ENCODE assay signal across 21 mouse cellular contexts in the genomic region with DNA sequence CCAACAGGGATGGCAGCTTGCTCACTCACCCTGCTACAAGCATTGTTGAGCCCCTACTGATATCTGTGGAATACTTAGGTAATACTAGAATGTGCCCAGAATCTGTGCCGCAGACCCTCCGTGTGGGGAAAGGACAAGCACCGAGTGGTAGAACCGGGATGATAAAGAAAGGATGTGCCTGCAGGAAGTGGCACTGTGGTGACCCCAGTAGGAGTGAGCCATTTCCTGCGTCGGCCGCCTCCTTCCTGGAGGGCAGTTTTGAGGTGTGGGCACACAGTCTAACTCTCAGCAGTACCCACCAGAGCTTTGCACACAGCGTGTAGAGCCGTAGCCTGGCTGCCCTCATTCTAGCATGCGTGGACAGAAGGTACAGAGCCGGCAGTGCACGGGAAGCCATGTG. TPM values are rescaled to one million over a fixed set of nuclear protein-coding genes. Genes with fewer than 3 reads are reported as not detected.
DNase-seq lines count a peak whose midpoint lies in the region; ATAC-seq and TF ChIP-seq lines count a peak whose summit lies in the region.
"Had no signal": no experiment of that assay in that cellular context is flagged by ENCODE, and none has a peak within 500 bp of the region (broad histone marks: within the 10 kb centered on the region; RNA-seq: fewer than 3 reads in every experiment).

No protein-coding gene starts in this region.

- no peak overlapping the region for H3K9ac ChIP-seq in lung, postnatal 0 days (replicated peaks; ENCODE audit: low read depth)
- H3K9ac ChIP-seq: embryonic facial prominence, embryonic 13.5 days; forebrain, embryonic 12.5 days; hindbrain, embryonic 12.5 days; intestine, embryonic 15.5 days had no signal

- ATAC-seq in lung, postnatal 0 days, result no peak
- ATAC-seq in activated CD4-positive, CD25-positive, alpha-beta regulatory T cell, adult 4 months, result peak; percentile 24
- ATAC-seq in inflammation-experienced regulatory T-cells, adult 6 months, result peak; percentile 41
- no peak for ATAC-seq in megakaryocyte progenitor cell, adult 5-6 weeks (replicated peaks; ENCODE audit: poor library complexity)
- ATAC-seq: forebrain, embryonic 16.5 days; hindbrain, embryonic 16.5 days; intestine, embryonic 15.5 days had no signal

- peak; percentile 36; the same call in 1 of the 2 replicates for TF ChIP-seq EP300 in lung, postnatal 0 days (IDR thresholded peaks at IDR 0.05)

- no peak overlapping the region for H3K4me2 ChIP-seq in lung, postnatal 0 days (replicated peaks; ENCODE audit: low read depth, low read length)
- H3K4me2 ChIP-seq: embryonic facial prominence, embryonic 13.5 days; forebrain, embryonic 12.5 days; hindbrain, embryonic 12.5 days; intestine, embryonic 15.5 days had no signal

- no peak for DNase-seq in lung, postnatal 0 days (ENCODE audit: low spot score)
- no peak for DNase-seq in lung, postnatal 14 days
- DNase-seq in 416B (ENCODE audit: low read depth), result peak; percentile 73
- DNase-seq in right cerebral cortex, postnatal 36 days (ENCODE audit: low spot score in 2 of 2), result no peak
- no peak for DNase-seq in urinary bladder, postnatal 14 days (ENCODE audit: low spot score)
- DNase-seq: adrenal gland, postnatal 14 days; cerebellum, adult 11-12 months; cerebellum, postnatal 14 days; gastrocnemius, postnatal 10 days; heart, postnatal 10 days; heart, postnatal 4 days had no signal

- TF ChIP-seq CTCF in lung, postnatal 0 days (IDR thresholded peaks at IDR 0.05), result no peak

- no peak overlapping the region for H3K4me3 ChIP-seq in lung, postnatal 0 days (ENCODE audit: low read depth, low read length)
- H3K4me3 ChIP-seq: embryonic facial prominence, embryonic 13.5 days; forebrain, embryonic 12.5 days; hindbrain, embryonic 12.5 days; intestine, embryonic 15.5 days had no signal

- H3K36me3 ChIP-seq in lung, postnatal 0 days (ENCODE audit: insufficient read depth, low read length), result peaks cover 57% of the 10 kb centered on the region

- peaks cover 27% of the 10 kb centered on the region for H3K4me1 ChIP-seq in lung, postnatal 0 days (ENCODE audit: insufficient read depth, low read depth, low read length)
- H3K4me1 ChIP-seq: embryonic facial prominence, embryonic 13.5 days; forebrain, embryonic 12.5 days; hindbrain, embryonic 12.5 days; intestine, embryonic 15.5 days had no signal

- H3K9me3 ChIP-seq in lung, postnatal 0 days (ENCODE audit: low read length), result no peaks in the 10 kb centered on the region
- H3K9me3 ChIP-seq: embryonic facial prominence, embryonic 13.5 days; forebrain, embryonic 12.5 days; G1E; hindbrain, embryonic 12.5 days; intestine, embryonic 15.5 days had no signal

- H3K27ac ChIP-seq in lung, postnatal 0 days (ENCODE audit: low read length), result no peak overlapping the region
- H3K27ac ChIP-seq: embryonic facial prominence, embryonic 13.5 days; forebrain, embryonic 12.5 days; hindbrain, embryonic 12.5 days; intestine, embryonic 15.5 days had no signal

- WGBS in lung, postnatal 0 days, result 60% methylated on average over 12 of the region's 12 CpGs

- H3K27me3 ChIP-seq in lung, postnatal 0 days (replicated peaks; ENCODE audit: insufficient read depth, low read length), result no peaks in the 10 kb centered on the region
- H3K27me3 ChIP-seq: embryonic facial prominence, embryonic 13.5 days; forebrain, embryonic 12.5 days; hindbrain, embryonic 12.5 days; intestine, embryonic 15.5 days had no signal

RNA-seq across cellular contexts. Expression of a gene that starts 34.7 kb away (rescaled TPM):
- 1.00 and 1.1 TPM in 2 replicates for polyA plus RNA-seq in lung, postnatal 0 days (2015; fragmentation: Nextera tagmentation; extraction: Ambion mirVana)
- under 1 TPM; 0.43 to 0.70 TPM for polyA plus RNA-seq in activated CD4-positive, CD25-positive, alpha-beta regulatory T cell, adult 4 months (2017; shearing (Covaris generic))
- polyA plus RNA-seq in inflammation-experienced regulatory T-cells, adult 6 months (2017; shearing (Covaris generic)), result under 1 TPM; 0.16 to 0.49 (median 0.33) TPM
- not detected in 2 replicates for total RNA-seq in megakaryocyte progenitor cell, adult 5-6 weeks (2015)
- total RNA-seq in megakaryocyte progenitor cell, adult 5-6 weeks (2017), result not detected in 2 replicates

RNA-seq across cellular contexts. Expression of a gene that starts 43.9 kb away (rescaled TPM):
- 81.2 and 94.5 TPM in 2 replicates for polyA plus RNA-seq in lung, postnatal 0 days (2015; fragmentation: Nextera tagmentation; extraction: Ambion mirVana)
- polyA plus RNA-seq in activated CD4-positive, CD25-positive, alpha-beta regulatory T cell, adult 4 months (2017; shearing (Covaris generic)), result 100 to 1,000 TPM; 146 to 155 TPM
- polyA plus RNA-seq in inflammation-experienced regulatory T-cells, adult 6 months (2017; shearing (Covaris generic)), result 100 to 1,000 TPM; 121 to 180 (median 127) TPM
- total RNA-seq in megakaryocyte progenitor cell, adult 5-6 weeks (2015), result 13.8 and 15.8 TPM in 2 replicates
- total RNA-seq in megakaryocyte progenitor cell, adult 5-6 weeks (2017), result 58.4 and 65.8 TPM in 2 replicates

Comparison
In these comparisons a context has a peak if more than half of its experiments do, and no peak if none do; other contexts are left out.
1. ATAC-seq: peak in activated CD4-positive, CD25-positive, alpha-beta regulatory T cell, adult 4 months (single experiment) and inflammation-experienced regulatory T-cells, adult 6 months (single experiment); none in lung, postnatal 0 days (single experiment) and megakaryocyte progenitor cell, adult 5-6 weeks (single experiment).